In the genomic region with DNA sequence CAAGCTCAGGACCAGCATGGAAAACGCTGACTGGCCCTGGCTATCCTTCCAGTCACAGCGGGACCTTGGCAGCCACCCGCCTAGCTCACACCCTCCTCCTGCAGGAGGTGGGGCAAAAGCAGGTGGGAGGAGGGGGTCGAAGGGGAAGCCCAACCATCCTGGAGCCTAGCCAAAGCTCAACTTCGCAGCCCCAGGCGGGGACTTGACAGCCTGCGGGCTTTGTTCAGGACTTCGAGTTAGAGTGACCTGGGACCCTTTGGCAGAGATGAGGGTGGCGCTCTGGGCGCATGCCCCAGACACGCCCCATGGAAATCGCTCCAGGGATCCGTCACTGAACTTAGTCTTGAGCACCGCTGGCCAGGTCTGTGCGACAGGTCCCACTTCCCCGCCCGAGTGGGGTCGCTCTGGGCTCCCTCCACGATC, we compare ENCODE assay signal across 8 mouse cellular contexts. TPM values are rescaled to one million over a fixed set of nuclear protein-coding genes. Genes with fewer than 3 reads are reported as not detected.
DNase-seq lines count a peak whose midpoint lies in the region; ATAC-seq and TF ChIP-seq lines count a peak whose summit lies in the region.

A gene (plus strand): TSS at position 274 of the 423 bp plus-strand sequence.

- DNase-seq in heart, adult 2 months = peak in 1 of 2 experiments; percentile 14
- no peak for DNase-seq in heart, adult 8-10 months (ENCODE audit: low spot score)
- peak; percentile 47 for DNase-seq in R1 (ENCODE audit: low read depth, low spot score)
- peak; percentile 35 for DNase-seq in embryonic facial prominence, embryonic 11.5 days (ENCODE audit: low spot score)
- peak; percentile 8 to 19 for DNase-seq in heart, postnatal 10 days
- no peak for DNase-seq in liver, embryonic 14.5 days (ENCODE audit: low read depth in 3 of 3, low spot score in 3 of 3)
- no peak for DNase-seq in thymus, postnatal 14 days
- no peak for DNase-seq in spleen, adult 12 weeks (ENCODE audit: low spot score)

- no peak for TF ChIP-seq CTCF in heart, adult 2 months (IDR thresholded peaks at IDR 0.05)
- TF ChIP-seq CTCF in liver, embryonic 14.5 days (IDR thresholded peaks at IDR 0.05; ENCODE audit: low read depth) = no peak

- no peaks in the 10 kb centered on the region for H3K79me2 ChIP-seq in heart, adult 2 months (replicated peaks; ENCODE audit: control insufficient read depth, insufficient read depth, low read length)

- H3K4me2 ChIP-seq in embryonic facial prominence, embryonic 11.5 days (ENCODE audit: low read depth, low read length) = peak within 1 kb of the TSS; percentile 98
- H3K4me2 ChIP-seq in liver, embryonic 14.5 days (ENCODE audit: low read depth) = peak within 1 kb of the TSS; percentile 34; the same call in 1 of the 2 replicates

- no peaks in the 10 kb centered on the region for H3K9me3 ChIP-seq in embryonic facial prominence, embryonic 11.5 days (replicated peaks; ENCODE audit: control insufficient read depth, low read length)
- no peaks in the 10 kb centered on the region for H3K9me3 ChIP-seq in liver, embryonic 14.5 days (ENCODE audit: control insufficient read depth, low read length)

- H3K9ac ChIP-seq in heart, adult 2 months (ENCODE audit: low read depth, low read length) = peak within 1 kb of the TSS; percentile 26; the same call in 1 of the 2 replicates
- peak within 1 kb of the TSS; percentile 53 for H3K9ac ChIP-seq in embryonic facial prominence, embryonic 11.5 days (replicated peaks; ENCODE audit: low read length)
- H3K9ac ChIP-seq in liver, embryonic 14.5 days (replicated peaks) = no peak within 1 kb of the TSS

- no peaks in the 10 kb centered on the region for H3K36me3 ChIP-seq in heart, adult 2 months (ENCODE audit: control insufficient read depth, insufficient read depth, low read length)
- no peaks in the 10 kb centered on the region for H3K36me3 ChIP-seq in embryonic facial prominence, embryonic 11.5 days (replicated peaks; ENCODE audit: control insufficient read depth, insufficient read depth, low read depth, low read length)
- no peaks in the 10 kb centered on the region for H3K36me3 ChIP-seq in liver, embryonic 14.5 days (replicated peaks; ENCODE audit: control insufficient read depth, insufficient read depth, low read depth)

- peaks cover 5% of the 10 kb centered on the region for H3K27me3 ChIP-seq in heart, adult 2 months (ENCODE audit: control insufficient read depth, insufficient read depth, low read length)
- peaks cover 39% of the 10 kb centered on the region for H3K27me3 ChIP-seq in embryonic facial prominence, embryonic 11.5 days (ENCODE audit: control insufficient read depth, insufficient read depth, low read length)
- H3K27me3 ChIP-seq in liver, embryonic 14.5 days (ENCODE audit: control insufficient read depth, insufficient read depth, low read length) = peaks cover 28% of the 10 kb centered on the region

- no peak within 1 kb of the TSS for H3K27ac ChIP-seq in heart, adult 2 months
- H3K27ac ChIP-seq in embryonic facial prominence, embryonic 11.5 days (replicated peaks; ENCODE audit: low read depth, low read length) = no peak within 1 kb of the TSS
- H3K27ac ChIP-seq in liver, embryonic 14.5 days = no peak within 1 kb of the TSS

- intact Hi-C loops in heart, adult 2 months (cut with DNase I) = no loop called here
- intact Hi-C loops in heart, postnatal 10 days (cut with DNase I) = no loop called here

- no peaks in the 10 kb centered on the region for H3K4me1 ChIP-seq in heart, adult 2 months (ENCODE audit: control insufficient read depth, insufficient read depth, low read length)
- H3K4me1 ChIP-seq in embryonic facial prominence, embryonic 11.5 days (ENCODE audit: control insufficient read depth, insufficient read depth, low read length) = peaks cover 2% of the 10 kb centered on the region; the same call in 1 of the 2 replicates
- H3K4me1 ChIP-seq in liver, embryonic 14.5 days (replicated peaks; ENCODE audit: control insufficient read depth in 2 of 2, insufficient read depth in 2 of 2, low read length in 1 of 2) = no peaks in the 10 kb centered on the region

- 2% methylated on average over 19 of the region's 19 CpGs for WGBS in heart, adult 2 months
- WGBS in embryonic facial prominence, embryonic 11.5 days = under 1% methylated on average over 19 of the region's 19 CpGs
- 2% methylated on average over 19 of the region's 19 CpGs for WGBS in liver, embryonic 14.5 days (ENCODE audit: insufficient replicate concordance)

- TF ChIP-seq POLR2A in heart, adult 2 months (IDR thresholded peaks at IDR 0.05; ENCODE audit: insufficient read depth, low read depth, low read length) = no peak

- 0 out of 2 replicates have a peak, but pooled peaks have one; percentile 25 for ATAC-seq in embryonic facial prominence, embryonic 11.5 days (replicated peaks; ENCODE audit: insufficient number of reproducible peaks, low FRiP score, low TSS enrichment, low read depth)
- no peak for ATAC-seq in liver, embryonic 14.5 days (ENCODE audit: insufficient read depth)

- no peak for TF ChIP-seq EP300 in heart, adult 2 months (IDR thresholded peaks at IDR 0.05; ENCODE audit: insufficient read depth, low read depth, low read length)
- no peak for TF ChIP-seq EP300 in liver, embryonic 14.5 days (IDR thresholded peaks at IDR 0.05; ENCODE audit: low read depth)

- peak within 1 kb of the TSS; percentile 30 for H3K4me3 ChIP-seq in heart, adult 2 months
- H3K4me3 ChIP-seq in embryonic facial prominence, embryonic 11.5 days (ENCODE audit: low read depth, low read length) = peak within 1 kb of the TSS; percentile 50
- no peak within 1 kb of the TSS for H3K4me3 ChIP-seq in liver, embryonic 14.5 days (ENCODE audit: insufficient read depth in 1 of 2, low read depth in 2 of 2, low read length in 2 of 2)

RNA-seq across cellular contexts. Expression of the gene that starts here (rescaled TPM):
- not detected for total RNA-seq in heart, adult 2 months (2021)
- 0.47 and 1.8 TPM in 2 replicates for polyA plus RNA-seq in heart, adult 2 months (2012; rRNA removed)
- total RNA-seq in heart, adult 8-10 months (2022) = under 1 TPM in 1 of 4 experiments, not detected in 3; 0.14 TPM
- polyA plus RNA-seq in embryonic facial prominence, embryonic 11.5 days (2014; fragmentation: Nextera tagmentation; extraction: Ambion mirVana) = 0.11 and 0.14 TPM in 2 replicates
- total RNA-seq in heart, postnatal 10 days (2021) = under 1 TPM in 1 of 2 experiments, not detected in 1; 0.14 TPM
- not detected in 2 replicates for polyA plus RNA-seq in liver, embryonic 14.5 days (2012; rRNA removed)
- not detected in 2 replicates for polyA plus RNA-seq in liver, embryonic 14.5 days (2014; fragmentation: Nextera tagmentation; extraction: Ambion mirVana)

Comparison
In these comparisons a context has a peak if more than half of its experiments do, and no peak if none do; other contexts are left out.
1. Peak in DNase-seq, ATAC-seq, H3K4me3 ChIP-seq, H3K9ac ChIP-seq and H3K4me2 ChIP-seq in embryonic facial prominence, embryonic 11.5 days; RNA of the gene not detected or under 1 TPM.
2. Peak in DNase-seq in heart, postnatal 10 days; RNA of the gene not detected or under 1 TPM.